Mouse (Mus musculus) CD4-positive, CD25-positive, alpha-beta regulatory T cell, adult 2 months (primary cell): ENCODE results near the gene Gpr183.

Source experiments
- DNase-seq: peaks from one replicate; pipeline ENCODE4 v3.0.0-alpha.2; 2012; ENCODE audit warnings: low read depth, low spot score

The Gpr183 gene

GRCm38 (mm10) chr14:121904754-121905153 is 60.2 kb downstream of the Gpr183 start:
- no peak for DNase-seq

GRCm38 (mm10) chr14:121903381-121903876 is 61.6 kb downstream of the Gpr183 start:
- no peak for DNase-seq
